Mouse (Mus musculus) heart, adult 8-10 months (tissue): ENCODE results near the gene Olfr67. TPM values are rescaled to one million over a fixed set of nuclear protein-coding genes. Genes with fewer than 3 reads are reported as not detected.
"Not testable (repeated sequence)": the region's sequence is repeated elsewhere in the genome, so short reads cannot be mapped to it uniquely, and the experiment has no call there.

Experiments
- DNase-seq: peaks from one replicate; pipeline ENCODE4 v3.0.0; 2022; ENCODE audit warnings: low spot score
- total RNA-seq, 4 experiments: library from RNA; stranded (reverse); gene quantifications; 2 replicates each; pipeline ENCODE4 v1.2.4; 2022

The Olfr67 gene
- total RNA-seq, 4 experiments from 2014 or later = not detected

DNA sequence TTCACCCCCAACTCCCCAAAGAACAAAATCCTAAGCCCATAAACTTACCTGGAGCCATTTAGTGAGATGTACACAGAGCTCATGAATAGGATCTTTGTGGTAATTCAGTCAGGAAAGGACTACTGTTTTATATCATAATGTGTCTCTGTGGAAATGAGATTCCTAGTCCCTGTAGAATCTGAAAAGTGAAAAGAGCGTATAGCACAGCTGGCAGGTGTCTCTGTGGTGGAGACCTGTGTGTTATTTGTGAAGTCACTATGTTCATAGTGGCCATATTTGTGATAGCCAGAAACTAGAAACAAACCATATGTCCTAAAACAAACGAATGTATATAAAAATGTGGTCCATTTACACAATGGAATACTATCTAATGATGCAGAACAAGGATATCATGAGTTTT, 20.1 kb downstream of the Olfr67 start, which contains the start of gene Olfr69:
Gene Olfr69, minus strand, starts transcription at position 101 of the 400 bp plus-strand sequence.
- DNase-seq = no peak

DNA sequence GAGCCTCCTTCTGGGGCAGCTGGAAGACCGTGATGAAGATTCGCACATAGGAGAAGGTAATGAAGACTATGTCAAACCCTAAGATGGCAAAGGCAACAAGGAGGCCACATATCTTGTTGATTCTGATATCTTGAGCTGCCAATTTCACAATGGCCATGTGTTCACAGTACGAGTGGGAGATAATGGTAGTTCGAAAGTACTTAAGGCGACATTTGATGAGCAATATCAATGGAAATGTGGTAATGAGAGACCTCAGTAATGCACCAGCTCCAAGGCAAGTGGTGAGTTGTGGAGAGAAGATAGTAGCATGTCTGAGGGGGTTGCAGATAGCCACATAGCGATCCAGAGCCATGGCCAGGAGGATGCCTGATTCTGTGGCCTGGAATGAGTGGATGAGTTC, 23.9 kb downstream of the Olfr67 start:
- not testable (repeated sequence) for DNase-seq

DNA sequence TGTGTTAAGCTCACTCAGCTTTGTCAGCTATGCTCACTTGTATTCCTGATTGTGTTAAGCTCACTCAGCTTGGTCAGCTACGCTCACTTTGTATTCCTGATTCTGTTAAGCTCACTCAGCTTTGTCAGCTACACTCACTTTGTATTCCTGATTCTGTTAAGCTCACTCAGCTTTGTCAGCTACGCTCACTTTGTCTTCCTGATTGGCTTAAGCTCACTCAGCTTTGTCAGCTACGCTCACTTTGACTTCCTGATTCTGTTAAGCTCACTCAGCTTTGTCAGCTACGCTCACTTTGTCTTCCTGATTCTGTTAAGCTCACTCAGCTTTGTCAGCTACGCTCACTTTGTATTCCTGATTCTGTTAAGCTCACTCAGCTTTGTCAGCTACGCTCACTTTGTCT, 29.4 kb downstream of the Olfr67 start:
- not testable (repeated sequence) for DNase-seq

DNA sequence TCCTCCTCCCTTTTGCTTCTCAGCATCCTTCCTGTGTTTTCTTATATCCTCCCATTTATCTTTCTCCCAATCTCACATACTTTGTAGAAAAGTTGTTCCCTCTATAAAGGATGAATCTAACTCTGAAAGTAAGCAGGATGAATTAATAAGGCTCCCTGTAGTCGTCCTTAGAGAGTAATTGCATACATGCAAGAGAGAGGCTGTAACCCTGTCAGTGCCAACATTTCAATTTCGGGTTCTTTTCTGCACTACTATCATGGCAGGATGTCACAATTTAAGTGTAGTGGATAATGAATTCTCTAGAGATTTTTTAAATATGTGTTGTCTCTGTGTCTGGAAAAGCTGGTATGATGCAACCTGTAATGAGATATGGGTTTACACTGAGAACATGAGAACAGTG, 34.4 kb downstream of the Olfr67 start, which contains the start of gene Olfr630:
Gene Olfr630, minus strand, starts transcription at position 101 of the 400 bp plus-strand sequence.
- DNase-seq = no peak

DNA sequence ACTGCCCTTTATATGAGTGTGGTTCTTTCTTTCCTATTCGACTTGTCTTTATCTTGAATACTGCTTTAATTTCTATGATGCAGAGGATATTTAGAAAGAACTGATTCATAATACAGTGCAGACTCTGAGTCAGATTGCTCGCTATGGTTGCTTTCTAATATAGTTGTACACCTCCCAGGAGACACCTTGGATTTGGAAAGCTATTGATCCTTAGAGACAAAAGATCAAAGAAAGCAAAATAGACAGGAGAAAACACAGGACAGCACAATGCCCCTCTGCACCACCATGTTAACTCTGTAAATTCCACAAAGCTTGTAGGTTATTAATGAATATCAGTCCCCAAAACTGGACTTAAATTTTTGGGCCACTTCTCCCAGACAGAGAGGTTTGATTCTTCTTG, 46.8 kb downstream of the Olfr67 start, which contains the start of gene Olfr629:
Gene Olfr629, minus strand, starts transcription at position 101 of the 400 bp plus-strand sequence.
- no peak for DNase-seq

Other genes with a start within 250 kb of the Olfr67 start
- gene Olfr612, start 249.1 kb downstream of the Olfr67 start, total RNA-seq = not detected
- not detected for gene Olfr613, start 243.7 kb downstream of the Olfr67 start, total RNA-seq
- gene Olfr615, start 235.7 kb downstream of the Olfr67 start, total RNA-seq = not detected
- not detected for gene Olfr616, start 222.7 kb downstream of the Olfr67 start, total RNA-seq
- gene Olfr617, start 218.8 kb downstream of the Olfr67 start, total RNA-seq = not detected
- gene Olfr618, start 201.7 kb downstream of the Olfr67 start, total RNA-seq = not detected
- not detected for gene Olfr619, start 191.2 kb downstream of the Olfr67 start, total RNA-seq
- not detected for gene Olfr620, start 179.3 kb downstream of the Olfr67 start, total RNA-seq
- not detected for gene Olfr622, start 149.1 kb downstream of the Olfr67 start, total RNA-seq
- not detected for gene Olfr623, start 128.1 kb downstream of the Olfr67 start, total RNA-seq
- not detected for gene Olfr624, start 120.6 kb downstream of the Olfr67 start, total RNA-seq
- gene Olfr625-ps1, start 109.1 kb downstream of the Olfr67 start, total RNA-seq = not detected
- gene Olfr243, start 77.2 kb downstream of the Olfr67 start, total RNA-seq = not detected
- not detected for gene Olfr628, start 61.4 kb downstream of the Olfr67 start, total RNA-seq
- not detected for gene Olfr629, start 46.9 kb downstream of the Olfr67 start, total RNA-seq
- not detected for gene Olfr630, start 34.5 kb downstream of the Olfr67 start, total RNA-seq
- not detected for gene Olfr69, start 20.2 kb downstream of the Olfr67 start, total RNA-seq
- not detected for gene Olfr68, start 12.1 kb downstream of the Olfr67 start, total RNA-seq
- gene Hbb-bt, start 22.2 kb upstream of the Olfr67 start, total RNA-seq = 1,000 to 10,000 TPM in 1 of 4 experiments, 100 to 1,000 TPM in 3; 208 to 1,111 (median 289) TPM
- gene Hbb-bs, start 36.3 kb upstream of the Olfr67 start, total RNA-seq = over 10,000 TPM in 1 of 4 experiments, 1,000 to 10,000 TPM in 3; 2,003 to 12,142 (median 2,942) TPM
- not detected for gene Hbb-bh2, start 48.7 kb upstream of the Olfr67 start, total RNA-seq
- not detected for gene Hbb-bh1, start 51.3 kb upstream of the Olfr67 start, total RNA-seq
- gene Hbb-y, start 61.4 kb upstream of the Olfr67 start, total RNA-seq = not detected
- not detected for gene Olfr66, start 94.4 kb upstream of the Olfr67 start, total RNA-seq
- gene Olfr64, start 102.7 kb upstream of the Olfr67 start, total RNA-seq = not detected
- not detected for gene Olfr65, start 111.7 kb upstream of the Olfr67 start, total RNA-seq
- not detected for gene Olfr631, start 137.0 kb upstream of the Olfr67 start, total RNA-seq
- gene Olfr632, start 142.5 kb upstream of the Olfr67 start, total RNA-seq = not detected
- gene Olfr633, start 152.6 kb upstream of the Olfr67 start, total RNA-seq = not detected
- under 1 TPM in 1 of 4 experiments, not detected in 3; 0.03 TPM for gene Olfr635, start 179.3 kb upstream of the Olfr67 start, total RNA-seq
- gene Olfr638, start 206.9 kb upstream of the Olfr67 start, total RNA-seq = not detected
- under 1 TPM in 2 of 4 experiments, not detected in 2; 0.06 TPM for gene Olfr639, start 225.5 kb upstream of the Olfr67 start, total RNA-seq
- not detected for gene Olfr640, start 233.8 kb upstream of the Olfr67 start, total RNA-seq
- gene Olfr641, start 243.6 kb upstream of the Olfr67 start, total RNA-seq = not detected